ENCODE assay signal across 25 mouse cellular contexts in the genomic region with DNA sequence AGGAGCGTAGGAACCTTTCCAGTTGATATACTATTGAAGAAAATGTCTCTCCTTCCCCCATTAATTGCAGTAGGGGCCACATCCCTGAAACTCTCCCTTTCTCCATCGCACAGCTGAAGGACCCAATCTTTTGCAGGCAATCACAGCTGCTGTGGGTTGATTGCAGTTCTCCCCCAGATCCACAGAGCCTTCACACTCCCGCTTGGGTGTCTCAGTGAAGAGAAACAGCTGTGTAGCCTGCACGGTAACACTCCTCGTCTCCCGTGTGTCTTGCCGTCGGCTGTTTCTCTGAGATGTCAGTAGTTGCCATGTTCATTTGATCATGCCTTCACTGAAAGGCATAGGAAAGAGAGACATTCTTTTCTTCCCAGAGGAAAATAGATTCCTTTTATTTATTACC.
A peak's percentile ranks its signal among the peaks of the same experiment; 100 is the strongest.
DNase-seq lines count a peak whose midpoint lies in the region; ATAC-seq and TF ChIP-seq lines count a peak whose summit lies in the region.
"Had no signal": no experiment of that assay in that cellular context is flagged by ENCODE, and none has a peak within 500 bp of the region (broad histone marks: within the 10 kb centered on the region; RNA-seq: fewer than 3 reads in every experiment).

No protein-coding gene starts in this region.

- no peak overlapping the region for H3K9ac ChIP-seq in lung, embryonic 14.5 days
- H3K9ac ChIP-seq in lung, postnatal 0 days (replicated peaks; ENCODE audit: low read depth) = no peak overlapping the region
- H3K9ac ChIP-seq: forebrain, embryonic 13.5 days; hindbrain, embryonic 13.5 days; limb, embryonic 15.5 days; liver, embryonic 13.5 days; midbrain, embryonic 12.5 days; neural tube, embryonic 13.5 days had no signal

- peak overlapping the region; percentile 38 for H3K27ac ChIP-seq in lung, embryonic 14.5 days (ENCODE audit: low read depth)
- H3K27ac ChIP-seq in lung, postnatal 0 days (ENCODE audit: low read length) = no peak overlapping the region
- H3K27ac ChIP-seq: forebrain, embryonic 13.5 days; hindbrain, embryonic 13.5 days; limb, embryonic 10.5 days; limb, embryonic 15.5 days; liver, embryonic 13.5 days; midbrain, embryonic 12.5 days; neural tube, embryonic 13.5 days had no signal

- H3K27me3 ChIP-seq in lung, embryonic 14.5 days (ENCODE audit: insufficient read depth, low read length) = no peaks in the 10 kb centered on the region
- no peaks in the 10 kb centered on the region for H3K27me3 ChIP-seq in lung, postnatal 0 days (replicated peaks; ENCODE audit: insufficient read depth, low read length)
- H3K27me3 ChIP-seq: forebrain, embryonic 13.5 days; hindbrain, embryonic 13.5 days; limb, embryonic 15.5 days; liver, embryonic 13.5 days; megakaryocyte, embryonic 14.5 days; midbrain, embryonic 12.5 days; neural tube, embryonic 13.5 days had no signal

- no peaks in the 10 kb centered on the region for H3K36me3 ChIP-seq in lung, embryonic 14.5 days (ENCODE audit: insufficient read depth)
- H3K36me3 ChIP-seq in lung, postnatal 0 days (ENCODE audit: insufficient read depth, low read length) = no peaks in the 10 kb centered on the region
- H3K36me3 ChIP-seq: hindbrain, embryonic 13.5 days; limb, embryonic 10.5 days; limb, embryonic 15.5 days; liver, embryonic 13.5 days; midbrain, embryonic 12.5 days; neural tube, embryonic 13.5 days had no signal

- peak; percentile 81 for ATAC-seq in lung, embryonic 14.5 days (ENCODE audit: insufficient read depth)
- peak; percentile 57; the same call in 1 of the 2 replicates for ATAC-seq in lung, postnatal 0 days
- ATAC-seq: forebrain, embryonic 13.5 days; intestine, embryonic 16.5 days had no signal

- H3K9me3 ChIP-seq in lung, embryonic 14.5 days (ENCODE audit: low read depth, low read length) = no peaks in the 10 kb centered on the region
- H3K9me3 ChIP-seq in lung, postnatal 0 days (ENCODE audit: low read length) = no peaks in the 10 kb centered on the region
- H3K9me3 ChIP-seq: forebrain, embryonic 13.5 days; hindbrain, embryonic 13.5 days; limb, embryonic 10.5 days; limb, embryonic 15.5 days; liver, embryonic 13.5 days; midbrain, embryonic 12.5 days; neural tube, embryonic 13.5 days had no signal

- WGBS in lung, embryonic 14.5 days = 30% methylated on average over 8 of the region's 8 CpGs
- 52% methylated on average over 8 of the region's 8 CpGs for WGBS in lung, adult 2 months
- WGBS in lung, postnatal 0 days = 57% methylated on average over 8 of the region's 8 CpGs

- no peak for TF ChIP-seq EP300 in lung, postnatal 0 days (IDR thresholded peaks at IDR 0.05)

- H3K4me1 ChIP-seq in lung, embryonic 14.5 days (ENCODE audit: insufficient read depth) = peaks cover 7% of the 10 kb centered on the region; the same call in 1 of the 2 replicates
- no peaks in the 10 kb centered on the region for H3K4me1 ChIP-seq in lung, adult 2 months (ENCODE audit: control insufficient read depth, insufficient read depth, low read length)
- no peaks in the 10 kb centered on the region for H3K4me1 ChIP-seq in lung, postnatal 0 days (ENCODE audit: insufficient read depth, low read depth, low read length)
- H3K4me1 ChIP-seq: forebrain, embryonic 13.5 days; hindbrain, embryonic 13.5 days; limb, embryonic 10.5 days; limb, embryonic 15.5 days; liver, embryonic 13.5 days; megakaryocyte, embryonic 14.5 days; midbrain, embryonic 12.5 days; neural tube, embryonic 13.5 days had no signal

- peak; percentile 4 to 5 for DNase-seq in heart, postnatal 10 days
- DNase-seq in heart, adult 9 months (ENCODE audit: low spot score in 2 of 2) = no peak
- DNase-seq in lung, embryonic 14.5 days = peak; percentile 89
- DNase-seq in lung, adult 2 months = no peak
- DNase-seq in lung, postnatal 0 days (ENCODE audit: low spot score) = peak; percentile 48
- peak; percentile 53 for DNase-seq in lung, postnatal 36 days
- DNase-seq in left cerebral cortex, adult 8-10 months (ENCODE audit: low spot score in 2 of 2) = no peak
- no peak for DNase-seq in gastrocnemius, postnatal 36 days
- DNase-seq: adrenal gland, postnatal 36 days; B cell, adult 2 months; cerebellum, adult 2 months; cerebellum, postnatal 14 days; gastrocnemius, postnatal 25 days; heart, adult 18-20 months; kidney, postnatal 14 days; liver, embryonic 13.5 days; thymus, postnatal 14 days had no signal

- no peak overlapping the region for H3K4me3 ChIP-seq in lung, embryonic 14.5 days (ENCODE audit: low read depth, low read length)
- H3K4me3 ChIP-seq in lung, adult 2 months (replicated peaks; ENCODE audit: extremely low read depth, low read depth, low read length) = no peak overlapping the region
- H3K4me3 ChIP-seq in lung, postnatal 0 days (ENCODE audit: low read depth, low read length) = no peak overlapping the region
- H3K4me3 ChIP-seq: forebrain, embryonic 13.5 days; hindbrain, embryonic 13.5 days; limb, embryonic 10.5 days; limb, embryonic 15.5 days; liver, embryonic 13.5 days; megakaryocyte, embryonic 14.5 days; midbrain, embryonic 12.5 days; neural tube, embryonic 13.5 days had no signal

- no peak for TF ChIP-seq CTCF in lung, embryonic 14.5 days (IDR thresholded peaks at IDR 0.05; ENCODE audit: low read depth)
- no peak for TF ChIP-seq CTCF in lung, adult 2 months (IDR thresholded peaks at IDR 0.05; ENCODE audit: insufficient read depth, low read length)
- TF ChIP-seq CTCF in lung, postnatal 0 days (IDR thresholded peaks at IDR 0.05) = no peak

- no peak for TF ChIP-seq POLR2A in lung, adult 2 months (IDR thresholded peaks at IDR 0.05; ENCODE audit: borderline replicate concordance, extremely low read depth, low read depth, low read length)

- intact Hi-C loops in heart, postnatal 10 days (cut with DNase I) = no loop called here
- intact Hi-C loops in gastrocnemius, postnatal 36 days (cut with DNase I) = no loop called here

- H3K4me2 ChIP-seq in lung, embryonic 14.5 days = no peak overlapping the region
- H3K4me2 ChIP-seq in lung, postnatal 0 days (replicated peaks; ENCODE audit: low read depth, low read length) = no peak overlapping the region
- H3K4me2 ChIP-seq: forebrain, embryonic 13.5 days; hindbrain, embryonic 13.5 days; limb, embryonic 15.5 days; liver, embryonic 13.5 days; midbrain, embryonic 12.5 days; neural tube, embryonic 13.5 days had no signal

Comparison
In these comparisons a context has a peak if more than half of its experiments do, and no peak if none do; other contexts are left out.
1. DNase-seq: peak in heart, postnatal 10 days (2 of 2), lung, embryonic 14.5 days (single experiment), lung, postnatal 0 days (single experiment) and lung, postnatal 36 days (single experiment); none in heart, adult 9 months (0 of 2), lung, adult 2 months (single experiment), left cerebral cortex, adult 8-10 months (0 of 2) and gastrocnemius, postnatal 36 days (0 of 2).